Mouse (Mus musculus) CH12F3 (cell line): ENCODE measurements around the gene Cacybp.

Source experiments
- in situ Hi-C: fragments of 300-500 bp; cut with MboI; formaldehyde crosslinking; loops from 2 replicates; pipeline ENCODE4 v1.14.3; 2020; ENCODE audit warnings: low sequenced_read_pairs

The Cacybp gene

GRCm38 (mm10) chr1:160212703-160213669 is at the start of gene Cacybp:
Cacybp (minus strand) TSS chr1:160212875.
- in situ Hi-C loops: no loop called here

GRCm38 (mm10) chr1:160262415-160262814 is 49.7 kb upstream of the Cacybp start:
- in situ Hi-C loops: no loop called here

- in situ Hi-C loops: no loop called here
Observed at GRCm38 (mm10) chr1:160261849-160262248, 49.2 kb upstream of the Cacybp start.

- in situ Hi-C loops: no loop called here
Observed at GRCm38 (mm10) chr1:160260605-160261004, 47.9 kb upstream of the Cacybp start.

GRCm38 (mm10) chr1:160259884-160260283 is 47.2 kb upstream of the Cacybp start:
- in situ Hi-C loops: no loop called here

- in situ Hi-C loops: no loop called here
Observed at GRCm38 (mm10) chr1:160253108-160253507, 40.4 kb upstream of the Cacybp start.

GRCm38 (mm10) chr1:160251388-160252007 is 38.8 kb upstream of the Cacybp start:
- in situ Hi-C loops: no loop called here

- in situ Hi-C loops: no loop called here
Observed at GRCm38 (mm10) chr1:160250782-160251181, 38.1 kb upstream of the Cacybp start.

GRCm38 (mm10) chr1:160249786-160250185 is 37.1 kb upstream of the Cacybp start:
- in situ Hi-C loops: no loop called here

GRCm38 (mm10) chr1:160247473-160247872 is 34.8 kb upstream of the Cacybp start:
- in situ Hi-C loops: no loop called here

- in situ Hi-C loops: no loop called here
Observed at GRCm38 (mm10) chr1:160246844-160247243, 34.2 kb upstream of the Cacybp start.

GRCm38 (mm10) chr1:160245954-160246353 is 33.3 kb upstream of the Cacybp start:
- in situ Hi-C loops: no loop called here

GRCm38 (mm10) chr1:160244689-160245088 is 32.0 kb upstream of the Cacybp start:
- in situ Hi-C loops: no loop called here

- in situ Hi-C loops: no loop called here
Observed at GRCm38 (mm10) chr1:160240091-160240490, 27.4 kb upstream of the Cacybp start.

- in situ Hi-C loops: no loop called here
Observed at GRCm38 (mm10) chr1:160238852-160239443, 26.3 kb upstream of the Cacybp start.

- in situ Hi-C loops: no loop called here
Observed at GRCm38 (mm10) chr1:160237981-160238380, 25.3 kb upstream of the Cacybp start.

GRCm38 (mm10) chr1:160233921-160234320 is 21.2 kb upstream of the Cacybp start:
- in situ Hi-C loops: no loop called here

- in situ Hi-C loops: no loop called here
Observed at GRCm38 (mm10) chr1:160232113-160232512, 19.4 kb upstream of the Cacybp start.

GRCm38 (mm10) chr1:160231013-160231412 is 18.3 kb upstream of the Cacybp start:
- in situ Hi-C loops: no loop called here

- in situ Hi-C loops: no loop called here
Observed at GRCm38 (mm10) chr1:160227850-160228249, 15.2 kb upstream of the Cacybp start.

GRCm38 (mm10) chr1:160227196-160227595 is 14.5 kb upstream of the Cacybp start:
- in situ Hi-C loops: no loop called here

- in situ Hi-C loops: no loop called here
Observed at GRCm38 (mm10) chr1:160224093-160224492, 11.4 kb upstream of the Cacybp start.
